In the genomic region with DNA sequence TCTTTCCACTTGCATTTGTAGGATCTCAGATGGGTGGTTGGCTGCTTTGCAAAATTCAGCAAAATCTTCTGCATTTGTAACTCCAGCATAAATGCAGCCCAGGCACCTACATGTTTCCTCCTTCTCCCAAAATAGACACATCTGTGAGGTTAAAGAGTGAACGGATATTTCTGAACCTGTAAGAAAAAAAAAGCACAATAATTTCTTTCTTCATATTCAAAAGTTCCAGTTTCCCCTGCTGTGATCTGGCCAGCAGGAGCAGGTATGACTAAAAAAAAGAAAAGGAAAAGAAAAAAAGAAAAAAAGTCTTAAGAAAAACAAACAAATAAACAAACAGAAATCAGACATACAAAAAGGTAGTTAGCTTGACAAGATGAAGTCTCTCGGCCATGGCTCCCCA, we compare ENCODE assay signal across 9 mouse cellular contexts. TPM values are rescaled to one million over a fixed set of nuclear protein-coding genes. Genes with fewer than 3 reads are reported as not detected.
A peak's percentile ranks its signal among the peaks of the same experiment; 100 is the strongest.
DNase-seq lines count a peak whose midpoint lies in the region; ATAC-seq and TF ChIP-seq lines count a peak whose summit lies in the region.
"Had no signal": no experiment of that assay in that cellular context is flagged by ENCODE, and none has a peak within 500 bp of the region (broad histone marks: within the 10 kb centered on the region; RNA-seq: fewer than 3 reads in every experiment).

No protein-coding gene starts in this region.

- peak overlapping the region; percentile 78 for H3K4me2 ChIP-seq in heart, postnatal 0 days (ENCODE audit: low read depth, low read length)
- H3K4me2 ChIP-seq in embryonic facial prominence, embryonic 13.5 days, result peak overlapping the region; percentile 71
- H3K4me2 ChIP-seq in intestine, embryonic 15.5 days (replicated peaks), result peak overlapping the region; percentile 86
- peak overlapping the region; percentile 80 for H3K4me2 ChIP-seq in midbrain, postnatal 0 days (ENCODE audit: low read depth, low read length, poor library complexity, severe bottlenecking)

- H3K36me3 ChIP-seq in heart, postnatal 0 days (replicated peaks; ENCODE audit: control insufficient read depth, insufficient read depth, low read length), result no peaks in the 10 kb centered on the region
- no peaks in the 10 kb centered on the region for H3K36me3 ChIP-seq in embryonic facial prominence, embryonic 13.5 days
- no peaks in the 10 kb centered on the region for H3K36me3 ChIP-seq in intestine, embryonic 15.5 days
- H3K36me3 ChIP-seq in midbrain, postnatal 0 days (ENCODE audit: insufficient read depth, low read length), result no peaks in the 10 kb centered on the region

- H3K4me1 ChIP-seq in heart, postnatal 0 days (ENCODE audit: control insufficient read depth, insufficient read depth), result peaks cover 35% of the 10 kb centered on the region
- H3K4me1 ChIP-seq in embryonic facial prominence, embryonic 13.5 days, result peaks cover 35% of the 10 kb centered on the region
- H3K4me1 ChIP-seq in intestine, embryonic 15.5 days (replicated peaks), result peaks cover 11% of the 10 kb centered on the region; the same call in 1 of the 2 replicates
- H3K4me1 ChIP-seq in midbrain, postnatal 0 days (ENCODE audit: insufficient read depth, low read length), result peaks cover 8% of the 10 kb centered on the region; the same call in 1 of the 2 replicates

- ATAC-seq in heart, postnatal 0 days (ENCODE audit: insufficient read depth, low read depth), result no peak
- no peak for ATAC-seq in embryonic facial prominence, embryonic 13.5 days (ENCODE audit: insufficient number of reproducible peaks, insufficient read depth, low FRiP score, low TSS enrichment, low read depth)
- no peak for ATAC-seq in intestine, embryonic 15.5 days
- ATAC-seq in midbrain, postnatal 0 days (ENCODE audit: low FRiP score), result no peak

- 16% methylated on average over 2 of the region's 2 CpGs for WGBS in heart, postnatal 0 days
- 9% methylated on average over 2 of the region's 2 CpGs for WGBS in embryonic facial prominence, embryonic 13.5 days
- 50% methylated on average over 2 of the region's 2 CpGs for WGBS in intestine, embryonic 15.5 days
- 28% methylated on average over 2 of the region's 2 CpGs for WGBS in midbrain, postnatal 0 days

- H3K27me3 ChIP-seq in heart, postnatal 0 days (ENCODE audit: control insufficient read depth, insufficient read depth, low read length), result no peaks in the 10 kb centered on the region
- H3K27me3 ChIP-seq in embryonic facial prominence, embryonic 13.5 days, result no peaks in the 10 kb centered on the region
- H3K27me3 ChIP-seq in intestine, embryonic 15.5 days (replicated peaks), result no peaks in the 10 kb centered on the region
- no peaks in the 10 kb centered on the region for H3K27me3 ChIP-seq in midbrain, postnatal 0 days (ENCODE audit: insufficient read depth, low read length)

- TF ChIP-seq EP300 in heart, postnatal 0 days (IDR thresholded peaks at IDR 0.05; ENCODE audit: low read depth), result no peak

- DNase-seq in heart, postnatal 0 days (ENCODE audit: low spot score), result no peak
- no peak for DNase-seq in heart, adult 11 months
- DNase-seq in midbrain, postnatal 0 days (ENCODE audit: low spot score), result no peak
- DNase-seq in right cerebral cortex, postnatal 4 days, result no peak
- DNase-seq in gastrocnemius, adult 18-20 months (ENCODE audit: low spot score), result no peak
- no peak for DNase-seq in adrenal gland, postnatal 10 days

- H3K27ac ChIP-seq in heart, postnatal 0 days (ENCODE audit: low read depth), result peak overlapping the region; percentile 99
- peak overlapping the region; percentile 100 for H3K27ac ChIP-seq in embryonic facial prominence, embryonic 13.5 days
- 0 out of 2 replicates have a peak overlapping the region, but pooled peaks have one; percentile 61 for H3K27ac ChIP-seq in intestine, embryonic 15.5 days
- H3K27ac ChIP-seq in midbrain, postnatal 0 days (ENCODE audit: low read depth, low read length), result peak overlapping the region; percentile 97

- no peaks in the 10 kb centered on the region for H3K9me3 ChIP-seq in heart, postnatal 0 days (replicated peaks; ENCODE audit: control insufficient read depth, low read length)
- no peaks in the 10 kb centered on the region for H3K9me3 ChIP-seq in embryonic facial prominence, embryonic 13.5 days
- no peaks in the 10 kb centered on the region for H3K9me3 ChIP-seq in intestine, embryonic 15.5 days
- H3K9me3 ChIP-seq in midbrain, postnatal 0 days (ENCODE audit: low read length), result no peaks in the 10 kb centered on the region

- H3K9ac ChIP-seq in heart, postnatal 0 days (replicated peaks; ENCODE audit: low read depth, low read length), result peak overlapping the region; percentile 58
- peak overlapping the region; percentile 100 for H3K9ac ChIP-seq in embryonic facial prominence, embryonic 13.5 days
- H3K9ac ChIP-seq in intestine, embryonic 15.5 days, result no peak overlapping the region
- no peak overlapping the region for H3K9ac ChIP-seq in midbrain, postnatal 0 days (replicated peaks; ENCODE audit: low read length, poor library complexity, severe bottlenecking)

- TF ChIP-seq CTCF in heart, postnatal 0 days (IDR thresholded peaks at IDR 0.05; ENCODE audit: low read depth), result no peak
- no peak for TF ChIP-seq CTCF in midbrain, postnatal 0 days (IDR thresholded peaks at IDR 0.05)

- peak overlapping the region; percentile 95 for H3K4me3 ChIP-seq in heart, postnatal 0 days (ENCODE audit: low read depth, low read length)
- peak overlapping the region; percentile 95 for H3K4me3 ChIP-seq in embryonic facial prominence, embryonic 13.5 days
- 0 out of 2 replicates have a peak overlapping the region, but pooled peaks have one; percentile 11 for H3K4me3 ChIP-seq in intestine, embryonic 15.5 days (replicated peaks)
- peak overlapping the region; percentile 86; the same call in 1 of the 2 replicates for H3K4me3 ChIP-seq in midbrain, postnatal 0 days (ENCODE audit: low read depth, low read length)

RNA-seq across cellular contexts. Expression of a gene that starts 1.2 kb away (rescaled TPM):
- total RNA-seq in heart, postnatal 0 days (2014; rRNA removed; ENCODE audit: low replicate concordance), result 4.4 and 7.1 TPM in 2 replicates
- 2.2 and 2.4 TPM in 2 replicates for polyA plus RNA-seq in heart, postnatal 0 days (2015; fragmentation: Nextera tagmentation; extraction: Ambion mirVana)
- polyA plus RNA-seq in embryonic facial prominence, embryonic 13.5 days (2015; fragmentation: Nextera tagmentation; extraction: Ambion mirVana), result 8.3 and 9.8 TPM in 2 replicates
- polyA plus RNA-seq in intestine, embryonic 15.5 days (2015; fragmentation: Nextera tagmentation; extraction: Ambion mirVana), result 3.2 and 3.6 TPM in 2 replicates
- total RNA-seq in midbrain, postnatal 0 days (2014; rRNA removed), result 12.1 and 12.4 TPM in 2 replicates
- 3.5 and 4.3 TPM in 2 replicates for polyA plus RNA-seq in midbrain, postnatal 0 days (2015; fragmentation: Nextera tagmentation; extraction: Ambion mirVana)
- under 1 TPM; 0.07 to 0.12 TPM for total RNA-seq in gastrocnemius, adult 18-20 months (2021)
- 1 to 10 TPM; 3.5 to 4.9 TPM for total RNA-seq in adrenal gland, postnatal 10 days (2021)

RNA-seq across cellular contexts. Expression of a gene that starts 5.0 kb away (rescaled TPM):
- total RNA-seq in heart, postnatal 0 days (2014; rRNA removed; ENCODE audit: low replicate concordance), result 14.8 and 25.6 TPM in 2 replicates
- 22.1 and 24.8 TPM in 2 replicates for polyA plus RNA-seq in heart, postnatal 0 days (2015; fragmentation: Nextera tagmentation; extraction: Ambion mirVana)
- polyA plus RNA-seq in embryonic facial prominence, embryonic 13.5 days (2015; fragmentation: Nextera tagmentation; extraction: Ambion mirVana), result 67.2 and 73.6 TPM in 2 replicates
- 55.5 TPM in 2 replicates for polyA plus RNA-seq in intestine, embryonic 15.5 days (2015; fragmentation: Nextera tagmentation; extraction: Ambion mirVana)
- 22.7 and 96.5 TPM in 2 replicates for total RNA-seq in midbrain, postnatal 0 days (2014; rRNA removed)
- 23.9 and 28.9 TPM in 2 replicates for polyA plus RNA-seq in midbrain, postnatal 0 days (2015; fragmentation: Nextera tagmentation; extraction: Ambion mirVana)
- total RNA-seq in gastrocnemius, adult 18-20 months (2021), result 10 to 100 TPM; 21.8 to 23.2 TPM
- total RNA-seq in adrenal gland, postnatal 10 days (2021), result 10 to 100 TPM; 35.1 to 44.5 TPM

RNA-seq across cellular contexts. Expression of a gene that starts 12.5 kb away (rescaled TPM):
- total RNA-seq in heart, postnatal 0 days (2014; rRNA removed; ENCODE audit: low replicate concordance), result 3.5 and 7.8 TPM in 2 replicates
- 6.9 and 8.4 TPM in 2 replicates for polyA plus RNA-seq in heart, postnatal 0 days (2015; fragmentation: Nextera tagmentation; extraction: Ambion mirVana)
- 13.7 and 15.0 TPM in 2 replicates for polyA plus RNA-seq in embryonic facial prominence, embryonic 13.5 days (2015; fragmentation: Nextera tagmentation; extraction: Ambion mirVana)
- polyA plus RNA-seq in intestine, embryonic 15.5 days (2015; fragmentation: Nextera tagmentation; extraction: Ambion mirVana), result 11.8 and 12.6 TPM in 2 replicates
- total RNA-seq in midbrain, postnatal 0 days (2014; rRNA removed), result 2.4 and 3.6 TPM in 2 replicates
- polyA plus RNA-seq in midbrain, postnatal 0 days (2015; fragmentation: Nextera tagmentation; extraction: Ambion mirVana), result 9.7 and 10.3 TPM in 2 replicates
- total RNA-seq in gastrocnemius, adult 18-20 months (2021), result under 1 TPM; 0.34 to 0.64 TPM
- 1 to 10 TPM; 2.3 to 6.1 TPM for total RNA-seq in adrenal gland, postnatal 10 days (2021)

RNA-seq across cellular contexts. Expression of a gene that starts 53.3 kb away (rescaled TPM):
- total RNA-seq in heart, postnatal 0 days (2014; rRNA removed; ENCODE audit: low replicate concordance), result not detected in 2 replicates
- polyA plus RNA-seq in heart, postnatal 0 days (2015; fragmentation: Nextera tagmentation; extraction: Ambion mirVana), result not detected in 2 replicates
- not detected in 2 replicates for polyA plus RNA-seq in embryonic facial prominence, embryonic 13.5 days (2015; fragmentation: Nextera tagmentation; extraction: Ambion mirVana)
- not detected in 2 replicates for polyA plus RNA-seq in intestine, embryonic 15.5 days (2015; fragmentation: Nextera tagmentation; extraction: Ambion mirVana)
- not detected in 2 replicates for total RNA-seq in midbrain, postnatal 0 days (2014; rRNA removed)
- not detected in 2 replicates for polyA plus RNA-seq in midbrain, postnatal 0 days (2015; fragmentation: Nextera tagmentation; extraction: Ambion mirVana)
- not detected for total RNA-seq in gastrocnemius, adult 18-20 months (2021)
- total RNA-seq in adrenal gland, postnatal 10 days (2021), result not detected
- total RNA-seq: gastrocnemius, postnatal 4 days had no signal

Comparison
In these comparisons a context has a peak if more than half of its experiments do, and no peak if none do; other contexts are left out.
1. H3K4me3 ChIP-seq: peak in every context shown above with its lines; median percentile 95 in heart, postnatal 0 days; 95 in embryonic facial prominence, embryonic 13.5 days; 86 in midbrain, postnatal 0 days; 11 in intestine, embryonic 15.5 days.
2. H3K9ac ChIP-seq: peak in heart, postnatal 0 days (single experiment) and embryonic facial prominence, embryonic 13.5 days (single experiment); none in intestine, embryonic 15.5 days (single experiment) and midbrain, postnatal 0 days (single experiment).
3. Peak in every context shown above with its lines, with median percentiles within 50 percentile points of each other: H3K27ac ChIP-seq and H3K4me2 ChIP-seq.